Mouse (Mus musculus) spleen, postnatal 10 days (tissue): ENCODE results near the gene Baiap2l2.

Source experiments
- DNase-seq, 2 experiments: peaks; one replicate each; pipeline ENCODE4 v3.0.0; 2021 to 2022; ENCODE audit warnings: low spot score in 2 of 2

Gene Baiap2l2

GRCm38 (mm10) chr15:79213591-79213990 is 71.7 kb downstream of the Baiap2l2 start:
- no peak for DNase-seq

GRCm38 (mm10) chr15:79212750-79213446 is 72.4 kb downstream of the Baiap2l2 start:
- DNase-seq, result no peak

GRCm38 (mm10) chr15:79210357-79210756 is 75.0 kb downstream of the Baiap2l2 start:
- DNase-seq, result no peak

- peak in 1 of 2 experiments; percentile 47 for DNase-seq
Observed at GRCm38 (mm10) chr15:79208758-79209439, 76.4 kb downstream of the Baiap2l2 start.

GRCm38 (mm10) chr15:79208211-79208610 is 77.1 kb downstream of the Baiap2l2 start:
- DNase-seq, result no peak
